Mouse (Mus musculus) heart, embryonic 11.5 days (tissue): Measurements from ENCODE around the gene Rbpjl. TPM values are rescaled to one million over a fixed set of nuclear protein-coding genes. Genes with fewer than 3 reads are reported as not detected.

Source experiments
- ATAC-seq: fragments of 200-750 bp; cut with Nextera tagmentation; replicated peaks from 2 replicates; pipeline ENCODE4 v1.8.0; 2017; ENCODE audit warnings: moderate library complexity; ENCODE audit not compliant: insufficient number of reproducible peaks, low FRiP score, low TSS enrichment
- H3K27ac ChIP-seq: fragments of 300-500 bp; sonication (generic); 2 replicates; pipeline ENCODE4 v1.5.1; 2014; ENCODE audit warnings: mild to moderate bottlenecking, low read depth, low read length
- H3K27me3 ChIP-seq: fragments of 300-500 bp; sonication (generic); 2 replicates; pipeline ENCODE4 v1.6.1; 2014; ENCODE audit warnings: mild to moderate bottlenecking, low read length, mixed read lengths; ENCODE audit not compliant: control insufficient read depth, insufficient read depth
- H3K36me3 ChIP-seq: fragments of 300-500 bp; sonication (generic); 2 replicates; pipeline ENCODE4 v1.6.1; 2014; ENCODE audit warnings: mild to moderate bottlenecking, low read length, moderate library complexity, mixed read lengths; ENCODE audit not compliant: control insufficient read depth, insufficient read depth
- H3K4me1 ChIP-seq: fragments of 300-500 bp; sonication (generic); 2 replicates; pipeline ENCODE4 v1.6.1; 2014; ENCODE audit warnings: low read length; ENCODE audit not compliant: control insufficient read depth, insufficient read depth
- H3K4me2 ChIP-seq: fragments of 300-500 bp; sonication (generic); 2 replicates; pipeline ENCODE4 v1.6.1; 2014; ENCODE audit warnings: mild to moderate bottlenecking, moderate library complexity
- H3K4me3 ChIP-seq: fragments of 300-500 bp; sonication (generic); 2 replicates; pipeline ENCODE4 v1.5.1; 2014; ENCODE audit warnings: low read depth, low read length
- H3K9ac ChIP-seq: fragments of 300-500 bp; sonication (generic); 2 replicates; pipeline ENCODE4 v1.6.1; 2014; ENCODE audit warnings: mild to moderate bottlenecking, low read depth, low read length, moderate library complexity
- H3K9me3 ChIP-seq: fragments of 300-500 bp; sonication (generic); replicated peaks from 2 replicates; pipeline ENCODE4 v1.6.1; 2016; ENCODE audit warnings: low read length; ENCODE audit not compliant: control insufficient read depth
- WGBS: fragments of 180-500 bp; shearing (Covaris S2); extraction: QIAGEN DNeasy Blood & Tissue Kit; methylation state at CpG from one replicate; pipeline ENCODE4 v1.1.7; 2014; ENCODE audit not compliant: insufficient replicate concordance; 5-methylcytosine and 5-hydroxymethylcytosine counted together
- polyA plus RNA-seq: library from polyadenylated mRNA; unstranded; fragments of >200 nt; fragmentation: Nextera tagmentation; extraction: Ambion mirVana; gene quantifications from 2 replicates; pipeline ENCODE4 v1.2.1, GENCODE M21; 2014

Gene Rbpjl
- polyA plus RNA-seq, 1 experiment from 2014 or later, result 0.19 TPM

DNA sequence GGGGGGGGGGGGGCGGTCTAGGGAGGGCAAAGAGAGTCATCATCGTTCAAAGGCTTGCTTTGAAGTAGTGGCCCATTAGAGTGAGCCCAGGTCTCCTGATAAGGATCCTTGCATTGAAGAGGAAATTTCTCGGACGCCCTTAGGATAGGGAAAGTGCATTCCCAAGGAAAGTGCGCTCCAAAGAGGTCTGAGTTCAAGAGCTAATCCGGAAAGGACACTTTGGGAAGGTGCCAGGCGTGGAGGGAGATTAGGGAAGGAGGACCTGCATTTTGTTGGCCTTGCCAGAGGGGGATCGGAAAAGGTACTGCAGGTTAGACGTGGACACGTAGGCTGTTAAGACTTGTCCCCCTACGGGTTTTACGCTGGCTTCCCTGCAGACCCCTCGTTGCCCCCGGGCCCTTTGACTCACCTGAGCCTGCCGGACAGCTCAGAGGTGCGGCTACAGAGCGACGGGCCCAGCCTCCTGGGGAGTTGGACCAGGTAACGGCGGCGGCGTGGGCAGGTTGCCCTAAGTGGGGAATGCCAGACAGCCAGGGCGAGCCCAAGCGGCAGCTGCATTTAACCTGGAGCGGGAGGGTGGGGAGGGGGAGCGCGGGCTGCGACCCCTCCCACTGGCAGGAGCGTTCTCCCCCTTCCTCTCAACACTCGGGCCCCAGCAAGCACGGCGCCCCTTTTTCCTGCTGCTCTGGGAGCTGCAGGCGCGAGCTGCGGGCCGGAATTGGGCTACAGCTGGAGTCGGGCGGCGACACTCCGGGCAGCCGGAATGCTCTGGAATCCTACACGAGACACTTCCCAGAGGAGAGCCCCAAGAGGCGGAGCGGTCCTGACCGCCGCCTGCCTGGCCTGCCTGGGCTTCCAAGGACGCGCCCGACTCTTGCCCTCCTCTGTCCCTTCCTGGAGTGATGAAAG, 1.4 kb downstream of the Rbpjl start:
- H3K9me3 ChIP-seq, result no peaks in the 10 kb centered on the region
- peak overlapping the region; percentile 69 for H3K4me2 ChIP-seq
- no peak overlapping the region; the same call in 1 of the 2 replicates for H3K9ac ChIP-seq
- H3K27me3 ChIP-seq, result peaks cover 99% of the 10 kb centered on the region
- peak overlapping the region; percentile 34 for H3K4me3 ChIP-seq
- 1% methylated on average over 49 of the region's 49 CpGs for WGBS
- H3K36me3 ChIP-seq, result no peaks in the 10 kb centered on the region
- ATAC-seq, result no peak
- H3K4me1 ChIP-seq, result peaks cover 15% of the 10 kb centered on the region
- H3K27ac ChIP-seq, result no peak overlapping the region

DNA sequence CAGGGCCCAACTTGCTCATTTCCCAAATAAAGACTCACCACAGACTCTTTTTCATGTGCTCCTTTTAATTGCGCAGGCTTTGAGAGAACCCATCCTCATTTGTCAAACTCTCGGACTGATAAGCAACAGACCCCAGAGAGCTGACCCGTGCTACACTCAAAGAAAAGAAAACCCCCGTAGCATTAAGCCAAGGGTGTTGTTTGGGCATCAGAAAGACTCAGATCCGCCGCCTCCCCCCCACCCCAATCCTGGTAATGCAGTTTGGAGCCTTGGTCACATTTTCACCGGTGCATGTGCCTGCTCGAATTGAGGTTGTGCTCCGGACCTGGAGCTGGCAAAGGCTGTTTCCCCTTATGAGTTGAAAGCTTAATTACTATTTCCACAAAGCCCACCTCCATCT, 2.1 kb downstream of the Rbpjl start, which contains the start of gene Matn4:
Gene Matn4, minus strand, starts transcription at position 101 of the 400 bp plus-strand sequence.
- WGBS, result 8% methylated on average over 9 of the region's 9 CpGs
- H3K4me1 ChIP-seq, result peaks cover 15% of the 10 kb centered on the region
- H3K27me3 ChIP-seq, result peaks cover 99% of the 10 kb centered on the region
- no peak for ATAC-seq
- no peak within 1 kb of the TSS for H3K27ac ChIP-seq
- H3K4me2 ChIP-seq, result peak within 1 kb of the TSS; percentile 69
- H3K36me3 ChIP-seq, result no peaks in the 10 kb centered on the region
- peak within 1 kb of the TSS; percentile 34 for H3K4me3 ChIP-seq
- H3K9me3 ChIP-seq, result no peaks in the 10 kb centered on the region
- no peak within 1 kb of the TSS; the same call in 1 of the 2 replicates for H3K9ac ChIP-seq

DNA sequence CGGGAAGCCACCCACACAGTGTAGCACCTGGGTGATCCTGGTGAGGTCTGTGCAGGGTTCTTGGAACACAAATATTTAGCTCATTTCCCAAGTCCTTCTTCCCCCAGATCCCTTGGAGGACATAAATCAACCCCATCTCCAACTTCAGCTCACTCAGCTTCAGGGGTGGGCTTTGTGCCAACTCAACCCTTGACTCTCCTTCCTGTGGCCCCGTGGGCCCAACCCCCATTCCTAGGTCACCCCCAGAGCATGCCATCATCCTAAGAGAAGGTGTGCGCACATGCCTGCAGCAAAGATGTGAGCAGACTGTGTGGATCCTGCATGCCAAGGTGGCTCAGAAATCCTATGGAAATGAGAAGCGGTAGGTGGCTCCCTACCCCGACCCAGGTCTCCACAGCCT, 2.6 kb downstream of the Rbpjl start:
- Histone ChIP-seq H3K4me1 (peaks cover 13% of the 10 kb centered on the region), H3K36me3 (no peaks in the 10 kb centered on the region), H3K9ac (no peak overlapping the region), H3K4me2 (no peak overlapping the region), H3K27me3 (peaks cover 99% of the 10 kb centered on the region), H3K27ac (no peak overlapping the region), H3K9me3 (no peaks in the 10 kb centered on the region), H3K4me3 (no peak overlapping the region)
- 35% methylated on average over 5 of the region's 5 CpGs for WGBS
- ATAC-seq, result no peak

DNA sequence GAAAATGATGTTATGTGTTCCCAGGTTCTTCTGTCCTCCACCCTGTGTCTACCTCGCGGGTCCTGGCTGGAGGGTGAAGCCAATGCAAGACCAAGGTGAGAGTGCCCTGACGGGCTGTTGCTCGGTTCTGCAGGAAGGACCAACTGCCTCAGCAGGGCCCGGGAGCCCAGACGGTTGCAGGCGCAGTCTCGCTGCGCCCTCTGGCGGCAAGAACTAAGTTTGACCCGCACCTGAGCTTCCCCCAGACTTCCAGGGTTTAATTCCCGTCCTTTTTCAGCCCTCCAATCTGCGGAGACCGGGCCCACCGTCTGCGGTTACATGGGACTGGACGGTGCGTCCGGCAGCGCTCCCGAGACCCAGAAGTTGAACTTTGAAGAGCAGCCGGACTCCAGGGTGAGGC, 4.8 kb downstream of the Rbpjl start:
- Histone ChIP-seq H3K27ac (no peak overlapping the region), H3K4me2 (peak overlapping the region; percentile 47), H3K9ac (no peak overlapping the region), H3K9me3 (no peaks in the 10 kb centered on the region), H3K4me1 (peaks cover 9% of the 10 kb centered on the region), H3K27me3 (peaks cover 83% of the 10 kb centered on the region), H3K36me3 (no peaks in the 10 kb centered on the region), H3K4me3 (0 out of 2 replicates have a peak overlapping the region, but pooled peaks have one; percentile 16)
- ATAC-seq, result no peak
- under 1% methylated on average over 22 of the region's 22 CpGs for WGBS

DNA sequence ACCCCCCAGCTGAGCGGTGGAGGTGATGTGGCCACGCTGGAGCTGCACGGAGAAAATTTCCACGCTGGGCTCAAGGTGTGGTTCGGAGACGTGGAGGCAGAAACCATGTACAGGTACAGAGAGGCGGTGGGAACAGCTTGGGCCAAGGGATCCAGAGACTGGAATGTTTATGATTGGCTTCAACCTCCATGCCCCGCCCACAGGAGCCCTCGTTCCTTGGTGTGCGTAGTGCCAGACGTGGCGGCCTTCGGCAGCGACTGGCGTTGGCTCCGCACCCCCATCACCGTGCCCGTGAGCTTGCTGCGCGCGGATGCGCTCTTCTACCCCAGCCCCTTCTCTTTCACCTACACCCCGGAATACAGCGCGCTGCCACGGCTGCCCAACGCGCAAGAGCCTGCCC, 11.2 kb downstream of the Rbpjl start:
- peak overlapping the region; percentile 43 for H3K9ac ChIP-seq

DNA sequence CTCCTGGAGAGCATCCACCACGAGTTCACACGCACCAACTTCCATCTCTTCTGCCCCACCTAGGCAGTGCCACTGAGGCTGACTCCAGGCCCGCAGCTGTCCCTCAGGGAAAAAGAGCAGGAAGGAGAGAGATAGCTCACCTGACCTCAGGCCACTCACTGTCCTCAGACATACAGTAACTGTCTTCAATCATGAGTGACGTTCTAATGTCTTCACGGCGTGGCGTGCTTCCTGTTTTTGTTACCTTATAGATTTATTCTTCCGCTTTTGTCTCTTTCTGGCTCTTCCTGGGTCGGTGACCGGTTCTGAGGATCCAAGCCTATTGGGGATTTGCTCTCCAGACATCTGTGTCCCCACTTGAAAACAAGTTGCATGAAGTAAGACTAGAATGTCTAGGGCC, 11.6 kb downstream of the Rbpjl start:
- no peaks in the 10 kb centered on the region for H3K4me1 ChIP-seq
- peaks cover 34% of the 10 kb centered on the region for H3K27me3 ChIP-seq
- peak overlapping the region; percentile 55 for H3K4me2 ChIP-seq
- 54% methylated on average over 10 of the region's 10 CpGs for WGBS
- no peak overlapping the region for H3K27ac ChIP-seq
- ATAC-seq, result no peak
- H3K4me3 ChIP-seq, result peak overlapping the region; percentile 25
- no peaks in the 10 kb centered on the region for H3K36me3 ChIP-seq
- H3K9ac ChIP-seq, result peak overlapping the region; percentile 43
- H3K9me3 ChIP-seq, result no peaks in the 10 kb centered on the region

More for the DNA sequence above, 11.2 kb downstream of the Rbpjl start:
- WGBS, result 15% methylated on average over 28 of the region's 28 CpGs
- H3K27me3 ChIP-seq, result peaks cover 38% of the 10 kb centered on the region
- no peak overlapping the region for H3K27ac ChIP-seq
- no peaks in the 10 kb centered on the region for H3K9me3 ChIP-seq
- H3K36me3 ChIP-seq, result no peaks in the 10 kb centered on the region
- ATAC-seq, result no peak
- H3K4me2 ChIP-seq, result peak overlapping the region; percentile 55
- H3K4me3 ChIP-seq, result peak overlapping the region; percentile 25
- no peaks in the 10 kb centered on the region for H3K4me1 ChIP-seq

DNA sequence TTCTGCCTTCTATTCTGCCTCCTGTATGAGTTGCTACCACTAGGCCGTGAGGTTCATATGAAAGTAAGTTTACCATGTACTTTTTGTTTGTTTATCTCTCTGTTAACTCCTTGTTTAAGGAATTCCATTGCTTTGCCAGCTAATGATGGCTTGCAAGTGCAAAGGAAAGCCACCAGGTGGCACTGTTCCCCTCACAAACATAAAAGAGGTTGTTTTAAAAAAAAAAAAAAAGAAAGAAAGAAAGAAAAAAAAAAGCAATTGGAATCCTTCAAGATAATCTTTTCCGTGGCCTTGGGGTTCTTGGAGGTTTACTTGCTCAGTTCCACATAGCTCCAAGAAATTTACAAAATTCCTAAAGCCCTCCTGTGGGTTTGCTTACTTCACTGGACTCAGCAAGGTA, 14.3 kb downstream of the Rbpjl start:
- no peak overlapping the region for H3K4me3 ChIP-seq
- no peaks in the 10 kb centered on the region for H3K36me3 ChIP-seq
- no peak overlapping the region for H3K27ac ChIP-seq
- 0% methylated on average over 2 of the region's 2 CpGs for WGBS
- peaks cover 19% of the 10 kb centered on the region for H3K27me3 ChIP-seq
- H3K4me1 ChIP-seq, result no peaks in the 10 kb centered on the region
- no peak overlapping the region for H3K9ac ChIP-seq
- no peak overlapping the region for H3K4me2 ChIP-seq
- ATAC-seq, result no peak
- no peaks in the 10 kb centered on the region for H3K9me3 ChIP-seq

DNA sequence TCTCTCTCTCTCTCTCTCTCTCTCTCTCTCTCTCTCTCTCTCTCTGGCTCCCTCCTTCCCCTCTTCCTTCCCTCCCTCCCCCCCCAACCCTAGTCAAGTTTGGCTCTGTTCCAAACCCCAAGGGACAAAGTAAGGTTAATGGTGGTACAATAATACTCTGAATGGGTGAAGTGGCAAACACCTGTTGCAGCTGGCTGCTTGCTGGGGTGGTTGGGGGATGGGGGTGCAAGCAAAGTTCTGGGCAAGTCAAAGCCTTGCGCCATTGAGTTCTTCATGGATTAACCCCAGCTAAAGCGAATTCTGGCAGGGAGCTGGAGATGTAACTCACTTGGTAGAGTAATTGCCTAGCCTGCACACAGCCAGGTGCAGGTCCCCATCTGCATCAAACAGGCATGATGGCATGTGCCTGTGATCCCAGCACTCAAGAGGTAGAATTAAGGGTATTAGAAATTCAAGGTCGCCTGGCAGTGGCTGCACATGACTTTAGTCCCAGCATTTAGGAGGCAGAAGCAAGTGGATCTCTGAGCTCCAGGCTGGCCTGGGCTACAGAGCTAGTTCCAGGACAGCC, 15.5 kb downstream of the Rbpjl start:
- Histone ChIP-seq H3K36me3 (no peaks in the 10 kb centered on the region), H3K9ac (no peak overlapping the region), H3K27ac (no peak overlapping the region), H3K27me3 (peaks cover 19% of the 10 kb centered on the region), H3K9me3 (no peaks in the 10 kb centered on the region), H3K4me3 (no peak overlapping the region), H3K4me2 (no peak overlapping the region), H3K4me1 (no peaks in the 10 kb centered on the region)
- WGBS, result 26% methylated on average over 3 of the region's 3 CpGs
- no peak for ATAC-seq
